Mouse (Mus musculus) liver, postnatal 0 days (tissue): Measurements from ENCODE around the gene Ssr3.

Experiments used
- CTCF ChIP-seq: sonication (generic); IDR thresholded peaks from 2 replicates; pipeline ENCODE4 v1.5.1; 2016; ENCODE audit warnings: antibody characterized with exemption, low read depth
- EP300 ChIP-seq: IDR thresholded peaks from 2 replicates; pipeline ENCODE4 v1.6.1; 2016; ENCODE audit warnings: antibody characterized with exemption, low read depth, mild to moderate bottlenecking

DNA sequence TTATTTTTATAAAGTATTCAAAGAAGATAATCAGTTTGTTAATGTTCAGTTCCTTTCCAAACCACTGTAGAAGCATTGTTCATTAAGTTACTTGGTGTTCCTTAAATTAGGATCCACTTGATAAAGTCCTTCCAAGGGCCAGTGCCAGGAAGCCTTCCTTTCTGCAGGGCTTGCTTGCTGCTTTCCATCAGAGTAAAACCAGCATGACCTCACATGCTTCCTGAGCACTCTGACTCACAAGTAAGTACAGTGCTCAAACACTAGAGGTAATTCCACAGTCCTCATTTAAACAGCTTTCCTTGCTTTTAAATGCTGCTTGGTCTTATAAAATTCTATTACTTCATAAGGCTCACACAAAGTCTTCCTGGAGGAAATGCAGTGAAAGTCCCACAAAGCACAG lies 6.7 kb downstream of the Ssr3 start:
- TF ChIP-seq EP300: no peak
- no peak for TF ChIP-seq CTCF
